Mouse (Mus musculus) liver, adult 2 months (tissue): ENCODE results near the gene Gm10300. TPM values are rescaled to one million over a fixed set of nuclear protein-coding genes. Genes with fewer than 3 reads are reported as not detected.

Experiments used
- DNase-seq: peaks from one replicate; pipeline ENCODE4 v3.0.0-alpha.2; 2011; ENCODE audit warnings: low read depth, low spot score; ENCODE audit errors: extremely low read depth
- H3K27ac ChIP-seq: fragments of 200-500 bp; replicated peaks from 2 replicates; pipeline ENCODE4 v1.5.1; 2012; ENCODE audit warnings: low read depth, mild to moderate bottlenecking, control low read depth, inconsistent platforms, low read length; ENCODE audit not compliant: insufficient read depth
- H3K27me3 ChIP-seq: fragments of 200-500 bp; 2 replicates; pipeline ENCODE4 v1.6.1; 2012; ENCODE audit warnings: mild to moderate bottlenecking, moderate library complexity, low read length, inconsistent platforms; ENCODE audit not compliant: control insufficient read depth, insufficient read depth
- H3K36me3 ChIP-seq: fragments of 200-500 bp; 2 replicates; pipeline ENCODE4 v1.6.1; 2012; ENCODE audit warnings: low read length, inconsistent platforms; ENCODE audit not compliant: control insufficient read depth, insufficient read depth
- H3K4me1 ChIP-seq: fragments of 200-500 bp; 2 replicates; pipeline ENCODE4 v1.6.1; 2011; ENCODE audit warnings: low read length; ENCODE audit not compliant: control insufficient read depth, insufficient read depth
- H3K4me3 ChIP-seq: fragments of 200-500 bp; 2 replicates; pipeline ENCODE4 v1.5.1; 2011; ENCODE audit warnings: low read depth, mild to moderate bottlenecking, control low read depth, low read length, moderate library complexity; ENCODE audit not compliant: insufficient read depth
- H3K79me2 ChIP-seq: fragments of 200-500 bp; 2 replicates; pipeline ENCODE4 v1.6.1; 2012; ENCODE audit warnings: inconsistent platforms, mild to moderate bottlenecking, low read length, moderate library complexity; ENCODE audit not compliant: control insufficient read depth, insufficient read depth
- H3K9ac ChIP-seq: fragments of 200-500 bp; 2 replicates; pipeline ENCODE4 v1.6.1; 2012; ENCODE audit warnings: low read depth, mild to moderate bottlenecking, control low read depth, inconsistent platforms, low read length
- CTCF ChIP-seq: fragments of 200-500 bp; IDR thresholded peaks from 2 replicates; pipeline ENCODE4 v1.5.1; 2011; ENCODE audit warnings: low read depth, low read length, control low read depth
- POLR2A ChIP-seq: fragments of 200-500 bp; IDR thresholded peaks from 2 replicates; pipeline ENCODE4 v1.6.1; 2011; ENCODE audit warnings: low read length, control low read depth; ENCODE audit not compliant: insufficient read depth; ENCODE audit errors: extremely low read depth
- WGBS: fragments of 180-500 bp; shearing (Covaris S2); methylation state at CpG from one replicate; pipeline ENCODE4 v1.1.7; 2018; 5-methylcytosine and 5-hydroxymethylcytosine counted together
- polyA plus RNA-seq: library from polyadenylated mRNA; depleted of rRNA; stranded (reverse); fragments of >200 nt; gene quantifications from 2 replicates; pipeline ENCODE4 v1.2.3, GENCODE M21; 2012
- total RNA-seq: library from RNA; depleted of rRNA; stranded (reverse); fragments of >200 nt; gene quantifications from 2 replicates; pipeline ENCODE4 v1.2.3, GENCODE M21; 2014

The Gm10300 gene
- total and polyA plus RNA-seq, 2 experiments = 0.09 to 0.13 TPM

DNA sequence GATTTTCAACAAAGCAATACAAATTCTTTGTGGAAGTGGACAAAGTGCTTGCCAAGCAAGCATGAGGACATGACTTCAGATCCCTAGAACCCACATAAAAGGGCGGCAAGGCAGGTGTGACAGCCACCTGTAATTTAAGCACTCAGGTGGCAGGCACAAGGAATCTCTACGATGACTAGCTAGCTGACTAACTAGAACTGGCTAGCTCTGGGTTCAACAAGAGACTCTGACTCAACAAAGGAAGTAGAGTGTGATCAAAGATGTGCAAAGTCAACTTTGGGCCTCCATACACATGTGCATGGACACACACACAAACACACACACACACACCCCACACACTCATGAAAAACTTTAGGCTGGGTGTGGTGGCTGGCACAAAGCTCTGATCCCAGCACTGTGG lies 35.0 kb upstream of the Gm10300 start:
- H3K27ac ChIP-seq = peak overlapping the region; percentile 76
- H3K4me1 ChIP-seq = peaks cover 15% of the 10 kb centered on the region
- no peak overlapping the region for H3K9ac ChIP-seq
- DNase-seq = no peak
- no peak overlapping the region for H3K4me3 ChIP-seq
- WGBS = 89% methylated on average over 2 of the region's 2 CpGs
- peaks cover 38% of the 10 kb centered on the region for H3K79me2 ChIP-seq
- TF ChIP-seq POLR2A (no peak), CTCF (no peak)
- H3K36me3 ChIP-seq = peaks cover 7% of the 10 kb centered on the region; the same call in 1 of the 2 replicates
- H3K27me3 ChIP-seq = no peaks in the 10 kb centered on the region

DNA sequence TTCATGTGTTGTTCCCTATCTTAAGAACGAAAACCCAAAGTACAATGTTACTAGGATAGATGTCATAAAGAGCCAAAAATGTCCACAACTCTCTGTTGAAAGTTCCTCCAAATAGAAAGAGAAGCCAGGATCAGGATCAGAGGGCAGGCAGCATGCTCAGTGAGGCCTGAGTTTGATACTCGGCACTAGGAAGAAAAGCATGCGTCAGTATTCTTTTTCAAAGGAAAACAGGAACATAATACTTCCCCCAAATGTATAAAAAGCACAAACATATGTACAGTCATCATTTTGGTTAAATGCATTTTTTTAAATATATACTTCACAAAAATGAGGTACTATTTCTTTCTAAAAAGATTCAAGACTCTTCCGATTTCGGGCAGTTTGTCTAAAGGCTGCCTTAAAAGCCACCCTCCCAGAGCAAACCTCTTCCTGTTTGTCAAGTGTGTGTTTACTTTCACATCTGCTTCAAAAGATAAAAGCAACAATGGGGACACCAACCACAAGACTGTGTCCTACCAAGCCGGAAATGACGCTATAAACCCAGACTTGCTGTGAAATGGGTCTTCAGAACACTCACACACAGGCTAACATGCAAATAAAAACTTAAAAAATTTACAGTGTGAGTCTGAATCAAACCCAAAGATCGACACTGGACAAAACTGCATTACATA lies 34.4 kb upstream of the Gm10300 start:
- peaks cover 7% of the 10 kb centered on the region; the same call in 1 of the 2 replicates for H3K36me3 ChIP-seq
- peaks cover 15% of the 10 kb centered on the region for H3K4me1 ChIP-seq
- no peak for TF ChIP-seq CTCF
- TF ChIP-seq POLR2A = no peak
- no peaks in the 10 kb centered on the region for H3K27me3 ChIP-seq
- no peak overlapping the region for H3K4me3 ChIP-seq
- H3K27ac ChIP-seq = peak overlapping the region; percentile 76
- peak; percentile 62 for DNase-seq
- no peak overlapping the region for H3K9ac ChIP-seq
- WGBS = 42% methylated on average over 8 of the region's 8 CpGs
- peaks cover 42% of the 10 kb centered on the region for H3K79me2 ChIP-seq

DNA sequence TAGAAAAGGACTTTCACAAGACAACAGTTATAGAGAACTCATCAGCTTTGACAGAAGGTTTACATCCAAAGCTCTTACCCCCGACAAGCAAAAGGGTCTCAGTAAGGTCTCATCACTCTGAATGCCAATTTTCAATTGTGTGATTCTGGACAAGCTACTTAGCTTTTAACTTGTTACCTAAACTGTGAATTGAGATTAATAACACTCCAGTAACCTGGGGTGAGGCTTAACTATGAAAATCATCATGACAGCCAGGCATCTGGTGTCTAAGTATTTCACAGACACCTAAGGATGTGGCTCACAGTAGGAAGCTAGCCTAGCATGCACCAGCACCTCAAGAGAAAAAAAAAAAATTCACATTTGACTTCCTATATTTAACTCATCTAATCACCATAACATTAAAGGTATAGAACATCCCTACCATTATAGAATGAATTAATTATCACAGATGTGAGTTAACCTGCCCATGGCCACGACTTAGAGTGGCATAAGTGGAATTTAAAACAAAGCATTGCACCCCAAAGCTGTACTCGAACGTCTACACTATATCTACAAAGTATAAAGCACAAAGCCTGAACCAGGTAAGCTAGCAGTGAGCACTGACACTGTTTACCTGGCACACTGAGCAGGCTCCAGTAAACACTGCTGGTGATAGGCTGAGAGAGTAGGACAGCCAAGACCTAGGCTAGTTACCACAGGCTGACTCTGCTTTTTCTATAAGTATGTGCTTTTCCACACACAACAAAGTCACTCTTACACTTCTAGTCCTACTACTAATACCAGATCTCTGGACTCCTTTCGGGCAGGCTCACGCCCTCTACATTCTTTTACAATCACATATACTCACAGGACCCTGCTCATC lies 32.8 kb upstream of the Gm10300 start:
- H3K27me3 ChIP-seq = no peaks in the 10 kb centered on the region
- TF ChIP-seq POLR2A (no peak), CTCF (no peak)
- H3K79me2 ChIP-seq = peaks cover 41% of the 10 kb centered on the region
- peak; percentile 58 for DNase-seq
- H3K4me1 ChIP-seq = peaks cover 15% of the 10 kb centered on the region
- H3K27ac ChIP-seq = 0 out of 2 replicates have a peak overlapping the region, but pooled peaks have one; percentile 17
- no peak overlapping the region for H3K9ac ChIP-seq
- H3K36me3 ChIP-seq = peaks cover 7% of the 10 kb centered on the region; the same call in 1 of the 2 replicates
- H3K4me3 ChIP-seq = no peak overlapping the region
- 64% methylated on average over 6 of the region's 6 CpGs for WGBS

DNA sequence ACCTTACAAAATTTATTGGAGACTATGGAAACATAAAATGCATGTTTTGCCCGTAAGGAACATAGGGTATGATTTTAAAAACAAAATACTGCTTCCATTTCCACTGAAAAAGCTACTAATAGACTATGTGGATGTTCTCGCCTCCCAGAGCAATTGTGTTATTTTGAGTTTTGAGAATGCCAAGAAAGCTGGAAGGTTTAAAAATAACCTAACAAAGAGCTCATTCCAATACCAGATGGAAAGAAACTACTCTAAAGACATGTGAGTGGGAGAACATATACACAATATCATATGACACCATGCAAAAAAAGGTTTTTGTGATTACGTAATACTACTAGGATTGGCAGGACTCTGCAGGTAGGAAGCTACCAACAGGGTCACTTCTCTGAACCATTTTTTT lies 30.8 kb upstream of the Gm10300 start:
- WGBS = 79% methylated on average over 3 of the region's 3 CpGs
- peaks cover 49% of the 10 kb centered on the region for H3K79me2 ChIP-seq
- no peak overlapping the region for H3K9ac ChIP-seq
- no peak for TF ChIP-seq CTCF
- no peak for TF ChIP-seq POLR2A
- no peak overlapping the region for H3K4me3 ChIP-seq
- H3K27me3 ChIP-seq = no peaks in the 10 kb centered on the region
- peaks cover 3% of the 10 kb centered on the region; the same call in 1 of the 2 replicates for H3K36me3 ChIP-seq
- H3K4me1 ChIP-seq = peaks cover 18% of the 10 kb centered on the region
- no peak overlapping the region for H3K27ac ChIP-seq
- peak; percentile 67 for DNase-seq

DNA sequence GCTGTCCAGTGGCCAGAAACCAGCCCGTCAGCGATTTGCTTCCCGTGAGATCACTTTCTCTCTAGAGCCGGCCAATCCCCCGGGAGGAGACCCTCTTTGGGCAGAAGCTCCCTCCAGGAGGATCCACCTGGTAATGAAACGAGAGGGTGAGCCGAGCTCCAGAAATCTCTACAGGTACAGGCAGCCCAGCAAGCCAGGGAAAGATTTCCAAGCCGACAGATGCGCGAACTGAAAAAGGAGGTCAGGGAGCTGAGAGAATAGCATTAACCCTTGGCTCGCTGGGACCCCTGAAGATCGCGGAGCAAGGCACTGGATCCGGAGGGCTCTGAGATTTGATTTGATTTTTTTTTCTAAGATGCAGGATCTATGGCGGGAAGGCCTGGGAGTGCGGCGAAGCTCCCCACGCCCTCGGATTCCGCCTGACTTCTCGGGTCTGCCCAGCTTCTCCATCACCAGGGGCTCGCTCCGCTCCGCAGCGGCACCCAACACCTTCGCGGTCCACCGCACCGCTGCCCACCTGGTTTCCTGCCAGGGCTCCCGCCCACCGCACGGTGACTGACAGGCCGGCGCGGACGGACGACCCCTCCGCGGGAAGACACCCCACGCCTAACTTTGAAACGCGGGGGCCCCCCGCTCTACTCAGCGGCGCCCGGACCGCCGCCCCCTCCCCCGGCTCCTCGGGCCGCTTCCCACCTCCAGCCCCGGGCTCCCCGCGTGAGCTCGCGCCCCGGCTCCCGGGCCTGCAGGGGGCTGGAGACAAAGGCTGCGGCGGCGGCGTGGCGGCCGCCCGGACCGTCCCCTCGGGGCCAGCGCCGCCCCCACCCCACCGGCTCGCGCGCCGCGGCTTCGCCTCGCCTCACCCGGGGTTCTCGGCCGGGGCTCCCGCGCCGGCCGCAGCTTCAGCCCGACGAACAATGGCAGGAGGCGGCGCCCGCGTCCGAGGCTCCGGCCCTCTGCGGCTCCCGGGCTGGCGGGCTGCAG lies 26.2 kb upstream of the Gm10300 start:
- H3K4me3 ChIP-seq = peak overlapping the region; percentile 75
- no peaks in the 10 kb centered on the region for H3K27me3 ChIP-seq
- peaks cover 20% of the 10 kb centered on the region for H3K4me1 ChIP-seq
- no peak for DNase-seq
- TF ChIP-seq CTCF = no peak
- TF ChIP-seq POLR2A = no peak
- peak overlapping the region; percentile 83 for H3K9ac ChIP-seq
- H3K79me2 ChIP-seq = peaks cover 36% of the 10 kb centered on the region
- WGBS = 3% methylated on average over 90 of the region's 95 CpGs
- H3K27ac ChIP-seq = no peak overlapping the region
- H3K36me3 ChIP-seq = no peaks in the 10 kb centered on the region
